Mouse (Mus musculus) liver, postnatal 0 days (tissue): ENCODE data around the gene Cfap45. TPM values are rescaled to one million over a fixed set of nuclear protein-coding genes. Genes with fewer than 3 reads are reported as not detected.

ENCODE experiments used
- ATAC-seq: fragments of 200-750 bp; cut with Nextera tagmentation; 2 replicates; pipeline ENCODE4 v1.8.0; 2017; ENCODE audit warnings: mild to moderate bottlenecking, moderate library complexity
- DNase-seq: peaks from one replicate; pipeline ENCODE4 v3.0.0-alpha.2; 2016
- H3K27ac ChIP-seq: fragments of 300-500 bp; sonication (generic); 2 replicates; pipeline ENCODE4 v1.5.1; 2014; ENCODE audit warnings: antibody characterized with exemption, moderate library complexity, mild to moderate bottlenecking, low read depth
- H3K27me3 ChIP-seq: fragments of 300-500 bp; sonication (generic); 2 replicates; pipeline ENCODE4 v1.6.1; 2014; ENCODE audit warnings: low read length, control low read depth, mixed read lengths; ENCODE audit not compliant: insufficient read depth
- H3K36me3 ChIP-seq: fragments of 300-500 bp; sonication (generic); replicated peaks from 2 replicates; pipeline ENCODE4 v1.6.1; 2014; ENCODE audit warnings: mild to moderate bottlenecking, control low read depth, low read length, moderate library complexity, mixed read lengths; ENCODE audit not compliant: insufficient read depth
- H3K4me1 ChIP-seq: fragments of 300-500 bp; sonication (generic); 2 replicates; pipeline ENCODE4 v1.6.1; 2014; ENCODE audit warnings: antibody characterized with exemption, mild to moderate bottlenecking, control low read depth; ENCODE audit not compliant: insufficient read depth
- H3K4me2 ChIP-seq: fragments of 300-500 bp; sonication (generic); 2 replicates; pipeline ENCODE4 v1.6.1; 2014; ENCODE audit warnings: low read depth, mild to moderate bottlenecking, low read length, moderate library complexity, mixed read lengths
- H3K4me3 ChIP-seq: fragments of 300-500 bp; sonication (generic); 2 replicates; pipeline ENCODE4 v1.5.1; 2014; ENCODE audit warnings: low read depth, low read length
- H3K9ac ChIP-seq: fragments of 300-500 bp; sonication (generic); replicated peaks from 2 replicates; pipeline ENCODE4 v1.6.1; 2014; ENCODE audit warnings: mild to moderate bottlenecking, moderate library complexity
- H3K9me3 ChIP-seq: fragments of 300-500 bp; sonication (generic); 2 replicates; pipeline ENCODE4 v1.6.1; 2016; ENCODE audit warnings: mild to moderate bottlenecking, control low read depth, low read length, mixed read lengths
- CTCF ChIP-seq: sonication (generic); IDR thresholded peaks from 2 replicates; pipeline ENCODE4 v1.5.1; 2016; ENCODE audit warnings: antibody characterized with exemption, low read depth
- EP300 ChIP-seq: IDR thresholded peaks from 2 replicates; pipeline ENCODE4 v1.6.1; 2016; ENCODE audit warnings: antibody characterized with exemption, low read depth, mild to moderate bottlenecking
- WGBS: fragments of 180-500 bp; shearing (Covaris S2); extraction: QIAGEN DNeasy Blood & Tissue Kit; methylation state at CpG from one replicate; pipeline ENCODE4 v1.1.7; 2014; ENCODE audit not compliant: insufficient replicate concordance; 5-methylcytosine and 5-hydroxymethylcytosine counted together
- polyA plus RNA-seq: library from polyadenylated mRNA; unstranded; fragments of >200 nt; fragmentation: Nextera tagmentation; extraction: Ambion mirVana; gene quantifications from 2 replicates; pipeline ENCODE4 v1.2.1, GENCODE M21; 2015

Cfap45 gene
- polyA plus RNA-seq, 1 experiment from 2014 or later: 0.32 TPM

GRCm38 (mm10) chr1:172567758-172568157, 47.2 kb downstream of the Cfap45 start:
- Histone ChIP-seq H3K36me3 (no peaks in the 10 kb centered on the region), H3K4me3 (no peak overlapping the region), H3K9me3 (no peaks in the 10 kb centered on the region), H3K9ac (no peak overlapping the region), H3K4me2 (no peak overlapping the region), H3K27ac (no peak overlapping the region), H3K27me3 (peaks cover 18% of the 10 kb centered on the region), H3K4me1 (peaks cover 7% of the 10 kb centered on the region)
- ATAC-seq (no peak), DNase-seq (no peak)
- 65% methylated on average over 4 of the region's 4 CpGs for whole genome bisulfite sequencing
- no peak for TF ChIP-seq EP300
- TF ChIP-seq CTCF: no peak

- Histone ChIP-seq H3K36me3 (no peaks in the 10 kb centered on the region), H3K4me2 (no peak overlapping the region), H3K27ac (no peak overlapping the region), H3K9ac (no peak overlapping the region), H3K9me3 (no peaks in the 10 kb centered on the region), H3K4me1 (no peaks in the 10 kb centered on the region), H3K4me3 (no peak overlapping the region), H3K27me3 (no peaks in the 10 kb centered on the region)
- TF ChIP-seq EP300: no peak
- no peak for TF ChIP-seq CTCF
- ATAC-seq (no peak), DNase-seq (no peak)
- WGBS: 71% methylated on average over 6 of the region's 6 CpGs
These were observed 59.5 kb downstream of the Cfap45 start for GRCm38 (mm10) chr1:172580116-172580515.

DNA sequence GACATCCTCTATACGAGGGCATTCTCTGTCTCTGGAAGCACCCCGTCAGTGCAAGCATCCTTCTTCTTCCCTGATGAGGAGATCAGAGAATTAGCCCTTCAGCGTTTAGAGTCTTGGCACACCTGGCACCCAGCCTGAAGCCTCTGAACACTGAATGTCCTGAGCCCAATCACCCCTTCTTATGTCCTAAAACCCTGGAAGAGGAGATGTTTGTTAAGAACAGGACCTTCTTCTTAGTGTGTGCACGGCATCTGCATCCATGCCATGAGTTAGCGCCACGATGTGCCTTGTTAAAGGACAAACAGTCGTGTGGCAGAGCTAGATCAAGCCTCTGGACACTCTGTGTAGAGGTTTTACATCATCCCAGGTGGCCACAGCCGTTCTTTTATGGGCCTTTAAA, 61.8 kb downstream of the Cfap45 start:
- DNase-seq (no peak), ATAC-seq (no peak)
- 71% methylated on average over 8 of the region's 8 CpGs for WGBS
- Histone ChIP-seq H3K36me3 (no peaks in the 10 kb centered on the region), H3K9ac (no peak overlapping the region), H3K4me3 (no peak overlapping the region), H3K4me2 (no peak overlapping the region), H3K27me3 (no peaks in the 10 kb centered on the region), H3K9me3 (no peaks in the 10 kb centered on the region), H3K4me1 (no peaks in the 10 kb centered on the region), H3K27ac (no peak overlapping the region)
- TF ChIP-seq CTCF (no peak), EP300 (no peak)

- DNase-seq: no peak
- 79% methylated on average over 6 of the region's 6 CpGs for WGBS
These were observed 63.7 kb downstream of the Cfap45 start for GRCm38 (mm10) chr1:172584271-172584670.

DNA sequence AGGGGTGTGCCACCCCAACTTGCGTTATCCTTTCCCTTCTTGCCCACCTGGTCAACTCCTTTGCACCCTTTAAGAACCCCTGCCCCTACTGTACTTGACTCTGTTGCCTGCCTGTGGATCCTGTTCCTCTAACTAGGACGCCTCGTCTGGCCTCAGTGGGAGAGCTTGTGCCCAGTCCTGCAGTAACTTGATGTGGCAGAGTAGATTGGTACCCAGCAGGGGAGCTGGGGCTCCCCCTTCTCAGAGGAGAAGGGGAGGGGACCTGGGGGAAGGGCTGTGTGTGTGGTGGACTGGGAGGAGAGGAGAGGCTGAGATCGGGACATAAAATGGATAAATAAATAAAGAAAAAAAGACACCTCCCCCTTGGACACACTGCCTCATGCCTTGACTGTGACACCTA, 64.4 kb downstream of the Cfap45 start:
- Histone ChIP-seq H3K9ac (no peak overlapping the region), H3K27me3 (no peaks in the 10 kb centered on the region), H3K36me3 (no peaks in the 10 kb centered on the region), H3K9me3 (no peaks in the 10 kb centered on the region), H3K27ac (no peak overlapping the region), H3K4me3 (no peak overlapping the region), H3K4me2 (no peak overlapping the region), H3K4me1 (no peaks in the 10 kb centered on the region)
- TF ChIP-seq EP300 (no peak), CTCF (no peak)
- 57% methylated on average over 4 of the region's 4 CpGs for WGBS
- DNase-seq: no peak
- no peak for ATAC-seq

More at GRCm38 (mm10) chr1:172584271-172584670, 63.7 kb downstream of the Cfap45 start:
- Histone ChIP-seq H3K4me3 (no peak overlapping the region), H3K9me3 (no peaks in the 10 kb centered on the region), H3K4me2 (no peak overlapping the region), H3K27me3 (no peaks in the 10 kb centered on the region), H3K36me3 (no peaks in the 10 kb centered on the region), H3K9ac (no peak overlapping the region), H3K27ac (no peak overlapping the region), H3K4me1 (no peaks in the 10 kb centered on the region)
- no peak for ATAC-seq
- TF ChIP-seq CTCF (no peak), EP300 (no peak)

DNA sequence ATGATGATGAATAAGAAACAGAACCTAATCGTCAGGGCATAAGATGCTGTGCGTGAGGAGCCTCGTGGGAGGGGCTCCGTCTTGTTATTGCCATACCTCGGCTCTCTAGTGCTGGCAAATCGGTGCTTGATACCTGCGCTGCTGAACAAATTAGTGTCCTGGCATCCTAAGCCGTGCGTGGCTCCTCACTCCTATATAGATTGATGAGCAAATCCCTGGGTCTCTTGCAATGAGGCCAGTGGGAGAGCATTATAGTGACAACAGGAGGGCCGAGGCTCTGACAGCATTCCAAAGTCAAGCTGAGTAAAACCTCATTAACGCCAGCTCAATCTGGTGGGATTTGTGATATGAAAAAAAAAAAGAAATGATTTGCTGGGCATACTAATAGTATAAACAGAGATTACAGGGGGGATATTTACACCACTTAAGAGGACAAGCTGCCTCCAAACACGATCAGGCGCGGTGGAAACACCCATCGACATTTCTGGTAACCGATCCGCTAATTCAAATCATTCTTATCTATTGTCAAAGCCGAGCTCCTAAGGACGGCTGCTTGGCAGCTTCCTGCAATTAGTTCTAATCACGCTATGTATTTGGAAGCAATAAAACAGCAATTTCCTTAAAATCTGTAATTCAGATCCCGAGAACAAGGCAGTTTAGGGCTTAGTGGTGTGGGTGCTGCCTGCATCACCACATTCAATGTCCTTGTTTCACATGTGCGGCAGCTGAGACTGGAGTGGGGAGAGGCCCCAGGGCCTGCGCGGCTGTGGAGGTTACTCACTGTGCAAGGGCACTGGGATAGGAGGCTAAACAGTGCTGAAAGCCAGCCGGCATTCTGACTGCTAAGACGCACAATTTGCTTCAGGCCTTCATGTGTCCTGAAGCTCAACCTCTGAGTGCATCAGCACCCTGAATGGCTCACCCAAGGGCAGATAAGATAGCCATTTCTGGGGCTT, 65.3 kb downstream of the Cfap45 start:
- DNase-seq: no peak

More for the DNA sequence above, 65.3 kb downstream of the Cfap45 start:
- Histone ChIP-seq H3K27ac (no peak overlapping the region), H3K36me3 (no peaks in the 10 kb centered on the region), H3K4me2 (no peak overlapping the region), H3K4me3 (no peak overlapping the region), H3K27me3 (no peaks in the 10 kb centered on the region), H3K4me1 (no peaks in the 10 kb centered on the region), H3K9me3 (no peaks in the 10 kb centered on the region), H3K9ac (no peak overlapping the region)
- WGBS: 44% methylated on average over 26 of the region's 26 CpGs
- ATAC-seq: no peak
- no peak for TF ChIP-seq CTCF
- no peak for TF ChIP-seq EP300
